Mouse (Mus musculus): ENCODE measurements around the gene Chst15.

The Chst15 gene

DNA sequence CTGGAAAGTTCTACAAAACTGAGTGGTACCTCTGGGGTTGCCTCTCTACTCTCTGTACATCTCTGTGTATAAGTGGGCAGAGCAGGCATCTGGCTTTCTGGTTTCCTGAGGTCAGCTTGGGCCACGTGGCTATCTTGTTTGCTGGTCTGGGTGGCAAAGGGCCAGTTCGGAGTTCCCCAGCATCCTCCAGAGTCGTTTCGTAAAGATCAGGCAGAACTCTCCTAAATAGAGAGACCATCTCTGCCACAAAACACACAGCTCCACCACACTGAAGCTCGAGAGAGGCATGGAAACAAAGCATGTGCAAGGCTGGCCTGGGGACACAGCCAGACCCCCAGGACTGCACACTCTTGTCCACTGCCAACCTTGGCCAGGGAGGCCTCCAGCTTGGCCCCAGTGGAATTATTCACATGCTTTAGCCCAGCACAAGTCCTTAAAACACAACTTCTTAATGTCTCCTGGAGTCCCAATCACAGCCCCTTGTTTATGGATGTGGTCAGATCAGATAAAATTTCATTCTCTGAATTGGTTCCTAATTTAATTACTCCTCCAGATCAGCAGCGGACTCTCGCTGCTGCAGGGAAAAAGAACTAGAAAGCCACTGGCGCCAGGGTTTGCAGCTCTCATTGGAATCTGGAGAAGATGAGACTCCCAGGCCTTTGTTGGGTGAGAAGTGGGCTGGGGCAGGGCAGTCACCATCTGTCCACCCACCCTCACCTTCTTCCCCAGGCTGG is 14.4 kb downstream of the Chst15 start:
- no peak for DNase-seq (ENCODE audit: low spot score)

DNA sequence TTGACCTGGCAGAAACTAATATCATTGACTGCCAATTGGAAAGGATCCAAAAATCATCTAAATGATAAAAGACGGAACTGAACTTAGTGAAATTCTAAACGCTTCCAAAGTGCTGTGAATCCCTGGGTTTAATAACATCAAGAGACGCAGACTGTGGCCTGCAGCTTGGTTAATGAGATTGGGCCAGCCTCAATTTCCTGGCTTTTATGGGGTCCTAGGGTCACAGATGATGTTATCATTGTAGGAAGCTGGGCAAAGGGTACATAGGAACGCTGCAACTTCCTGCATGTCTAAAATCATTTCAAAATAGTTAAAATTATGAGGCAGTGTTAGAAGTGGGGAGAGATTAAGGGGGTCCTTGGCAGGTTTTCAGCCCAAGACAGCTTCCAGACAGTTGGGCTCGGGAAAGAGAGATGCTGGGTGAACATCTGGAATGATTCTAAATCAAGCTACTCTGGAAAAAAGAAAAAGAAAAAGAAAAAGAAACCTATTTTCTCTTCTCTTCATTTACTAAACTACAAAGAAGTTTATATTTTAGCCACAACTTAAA is 17.3 kb downstream of the Chst15 start:
- DNase-seq (ENCODE audit: low spot score) = no peak

DNA sequence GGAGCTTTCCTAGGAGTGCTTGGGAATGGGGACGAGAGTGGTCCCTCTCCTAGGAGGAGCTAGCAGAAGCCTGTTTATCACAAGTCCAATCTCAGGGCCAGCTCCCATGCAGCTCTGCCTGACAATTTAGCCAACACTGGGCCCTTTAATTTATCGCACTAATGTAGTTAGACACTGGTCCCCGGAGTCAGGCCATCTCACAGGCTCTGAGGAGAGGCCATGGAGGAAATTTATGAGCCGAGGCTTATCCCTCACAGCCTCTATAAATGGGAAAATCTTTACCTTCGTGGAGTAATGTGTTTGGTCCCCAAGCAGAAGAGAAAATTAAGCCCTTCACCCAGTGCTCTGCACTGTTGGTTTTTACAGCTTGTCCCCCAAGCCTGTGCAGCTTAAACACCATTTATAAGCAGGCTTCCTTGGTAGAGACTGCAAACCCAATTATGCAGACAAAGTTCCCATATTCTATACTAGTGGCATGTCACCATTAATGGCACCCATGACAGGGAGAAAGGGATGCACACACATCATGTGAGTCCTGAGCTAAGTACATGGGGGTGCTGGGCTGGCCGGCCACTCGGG is 18.5 kb downstream of the Chst15 start:
- no peak for DNase-seq (ENCODE audit: low spot score)

DNA sequence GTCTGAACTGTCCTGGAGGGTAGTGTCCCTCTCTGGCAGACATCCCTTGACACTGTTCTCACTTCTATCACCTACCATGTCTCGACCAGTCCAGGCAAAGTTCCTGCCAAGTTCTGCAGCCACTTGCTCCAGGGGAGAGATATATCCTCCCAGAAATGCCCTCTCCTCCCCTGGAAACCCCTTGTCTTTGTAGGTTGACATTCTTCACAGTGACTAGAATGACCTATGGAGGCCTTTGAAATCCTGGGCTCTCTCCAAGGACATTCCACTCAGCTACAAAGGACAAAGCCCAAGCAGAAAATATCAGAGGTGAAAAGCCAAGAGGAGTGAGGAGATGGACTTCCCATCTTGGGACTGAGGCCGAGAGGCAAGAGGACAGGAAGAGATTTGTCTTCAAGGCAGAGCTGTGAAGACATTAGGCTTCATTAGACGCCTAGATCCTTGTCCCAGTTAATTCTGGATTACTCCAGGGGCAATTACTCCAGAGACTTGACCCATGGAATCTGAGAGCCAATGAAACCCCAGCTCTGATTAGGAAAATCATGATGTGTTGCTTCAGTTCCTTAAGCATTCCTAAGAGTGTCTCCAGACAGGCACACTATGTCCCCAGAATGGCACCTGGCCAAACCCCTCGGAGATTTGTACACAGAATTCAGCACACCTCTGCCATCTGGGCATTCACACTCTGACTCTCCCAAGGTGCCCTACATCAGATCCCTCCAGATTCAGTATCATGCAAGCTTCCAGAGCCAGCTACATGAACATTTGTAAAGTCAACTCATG is 20.2 kb downstream of the Chst15 start:
- no peak for DNase-seq (ENCODE audit: low spot score)

DNA sequence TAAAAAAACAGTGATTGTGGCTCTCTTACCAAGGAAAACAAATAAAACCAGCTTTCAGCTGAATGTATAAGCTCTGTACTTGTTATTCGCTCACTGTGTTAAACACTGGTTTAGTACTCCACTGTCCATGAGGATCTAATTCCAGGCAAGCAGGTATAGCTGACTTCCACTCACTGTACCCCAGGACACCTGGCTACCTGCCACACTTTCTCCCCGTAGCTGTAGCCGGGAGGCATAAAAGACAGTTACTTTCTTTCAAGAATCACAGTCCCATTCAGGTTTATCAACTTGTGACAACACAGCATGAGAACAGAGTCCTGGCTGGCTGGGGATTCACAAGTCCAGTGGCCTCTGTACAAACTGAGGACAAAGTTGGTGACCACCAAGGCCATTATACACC is 20.9 kb downstream of the Chst15 start:
- no peak for DNase-seq (ENCODE audit: low spot score)

DNA sequence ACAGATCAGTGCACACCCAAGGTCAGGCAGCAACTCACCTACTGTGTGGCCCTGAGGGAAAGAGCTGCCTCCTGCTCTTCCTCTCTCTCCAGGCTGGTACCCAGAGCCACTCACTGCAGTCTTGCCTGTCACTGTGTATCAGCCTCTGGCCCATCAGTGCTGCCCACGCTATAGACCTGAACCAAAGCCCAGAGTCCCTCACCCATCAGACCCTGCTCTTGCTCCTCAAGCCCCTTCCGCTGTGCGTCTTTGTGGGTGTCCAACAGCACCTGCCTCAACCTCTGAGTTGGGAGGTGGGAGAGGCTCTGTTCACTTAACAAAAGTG is 29.7 kb downstream of the Chst15 start:
- no peak for DNase-seq (ENCODE audit: low spot score)

DNA sequence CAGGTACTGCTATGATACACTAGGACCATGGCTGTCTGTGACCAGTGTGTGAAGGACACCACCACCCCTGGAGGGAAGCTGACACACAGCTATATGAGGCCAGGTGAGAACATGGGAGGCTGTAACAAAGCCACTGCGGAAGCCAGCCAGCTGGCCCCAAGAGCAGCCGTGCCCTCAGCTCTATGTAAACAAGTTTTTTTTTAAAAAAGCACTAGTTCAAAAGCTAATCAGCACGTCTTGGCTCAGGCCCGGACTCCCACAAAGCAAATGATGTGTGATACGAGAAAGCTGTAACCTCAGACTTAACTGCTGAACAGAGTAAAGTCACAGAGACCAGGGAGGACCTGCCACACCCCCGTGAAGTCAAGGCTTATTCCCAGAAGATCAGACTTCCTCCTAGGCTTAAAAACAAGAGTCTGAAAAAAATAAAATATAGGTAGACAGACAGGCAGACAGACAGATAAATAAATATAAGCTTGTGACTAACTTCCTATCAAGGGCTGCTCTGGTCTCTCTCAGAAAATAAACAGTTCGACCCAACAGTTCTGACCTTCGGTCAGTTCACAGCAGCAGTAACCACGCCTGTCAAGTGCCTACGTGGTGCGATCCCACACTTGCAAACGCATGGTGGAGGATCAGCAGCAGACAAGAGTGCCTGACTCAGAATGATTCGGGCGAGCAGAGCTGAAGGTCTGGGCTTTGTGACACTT is 30.2 kb downstream of the Chst15 start:
- no peak for DNase-seq (ENCODE audit: low spot score)

DNA sequence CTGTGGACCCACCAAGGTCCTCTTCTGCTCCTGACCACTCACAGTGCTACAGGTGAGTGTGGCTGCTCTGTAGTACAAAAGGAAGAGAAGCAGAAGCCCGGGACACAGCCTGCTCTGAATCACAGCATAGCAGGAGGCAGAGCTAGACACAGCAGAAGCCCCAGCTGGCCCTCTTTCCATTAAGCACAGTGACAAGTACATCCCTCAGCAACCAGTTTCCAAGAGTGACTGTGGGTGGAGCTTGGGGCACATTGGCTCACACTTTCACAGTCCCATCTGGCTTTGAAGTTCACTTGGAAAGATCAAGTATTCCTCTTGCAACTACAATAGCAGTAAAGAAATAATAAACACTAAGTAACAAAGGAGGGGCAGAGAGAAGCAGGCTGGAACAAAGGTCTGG is 32.2 kb downstream of the Chst15 start:
- peak; percentile 51 for DNase-seq (ENCODE audit: low spot score)

DNA sequence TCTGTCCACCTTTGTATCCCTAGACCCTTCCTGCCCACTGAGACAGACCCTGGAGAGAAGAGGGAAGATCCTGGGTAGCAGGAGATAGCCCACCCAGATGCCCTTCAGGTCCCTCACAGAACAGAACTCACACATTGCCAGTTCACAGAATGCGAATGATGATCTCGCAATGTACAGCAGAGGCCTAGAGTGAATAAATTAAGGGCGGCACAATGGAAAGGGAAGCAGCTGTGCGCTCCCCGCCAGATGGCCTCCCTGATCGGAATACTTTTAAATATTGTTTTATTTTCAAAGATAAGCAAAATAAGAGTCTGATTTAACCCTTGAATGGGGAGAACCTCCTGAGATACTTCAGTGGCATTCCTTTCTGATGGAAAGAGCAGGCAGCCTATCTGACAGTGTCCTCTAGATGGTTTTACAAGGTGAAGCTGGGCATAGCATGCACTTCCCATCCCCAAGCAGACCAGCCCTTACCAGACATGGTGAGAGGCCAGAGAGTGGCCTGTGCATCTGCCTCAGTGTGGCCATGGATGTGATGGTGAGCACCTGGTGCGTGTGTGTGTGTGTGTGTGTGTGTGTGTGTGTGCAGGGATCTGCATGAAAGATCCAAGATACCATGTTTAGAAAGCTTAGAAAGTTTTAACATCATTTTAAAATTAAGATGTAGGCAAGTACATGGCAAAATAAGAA is 32.8 kb downstream of the Chst15 start:
- DNase-seq (ENCODE audit: low spot score) = no peak

DNA sequence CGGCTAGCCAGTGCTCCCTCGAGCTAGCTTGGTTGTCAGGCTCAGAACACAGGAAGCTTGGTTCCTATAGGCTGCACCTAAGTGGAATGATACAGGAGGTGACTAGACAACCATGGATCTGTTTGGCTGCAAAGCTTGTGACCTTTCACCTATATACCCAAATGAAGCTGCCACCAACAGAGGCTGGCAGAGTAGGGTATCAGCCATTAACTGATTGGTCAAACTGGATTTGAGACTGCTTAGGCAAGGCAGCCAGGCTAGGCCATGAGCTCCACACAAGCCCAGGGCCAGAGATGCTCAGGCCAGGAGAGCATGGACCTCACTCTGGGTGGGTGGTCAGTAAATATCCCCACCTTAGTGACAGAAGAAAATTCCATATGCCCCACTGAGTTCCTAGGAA is 34.5 kb downstream of the Chst15 start:
- no peak for DNase-seq (ENCODE audit: low spot score)

DNA sequence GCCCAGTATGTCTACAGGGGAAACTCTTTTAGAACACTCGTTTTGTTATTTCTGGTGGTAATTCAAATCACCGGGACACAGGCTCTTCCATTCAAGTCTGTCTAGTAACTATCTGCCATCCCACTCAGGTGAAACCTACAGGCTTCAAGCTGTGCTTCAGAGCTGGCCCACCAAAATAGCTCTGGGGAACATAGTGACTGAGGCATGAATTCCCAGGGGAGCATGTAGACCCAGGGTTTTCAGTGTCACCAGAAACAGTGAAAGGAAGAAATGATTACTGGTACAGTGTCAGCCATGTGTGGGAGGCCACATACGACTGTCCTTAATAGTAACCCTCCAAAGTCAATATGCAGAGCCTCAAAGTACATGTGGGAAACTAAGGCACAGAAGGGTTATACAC is 34.9 kb downstream of the Chst15 start:
- no peak for DNase-seq (ENCODE audit: low spot score)

DNA sequence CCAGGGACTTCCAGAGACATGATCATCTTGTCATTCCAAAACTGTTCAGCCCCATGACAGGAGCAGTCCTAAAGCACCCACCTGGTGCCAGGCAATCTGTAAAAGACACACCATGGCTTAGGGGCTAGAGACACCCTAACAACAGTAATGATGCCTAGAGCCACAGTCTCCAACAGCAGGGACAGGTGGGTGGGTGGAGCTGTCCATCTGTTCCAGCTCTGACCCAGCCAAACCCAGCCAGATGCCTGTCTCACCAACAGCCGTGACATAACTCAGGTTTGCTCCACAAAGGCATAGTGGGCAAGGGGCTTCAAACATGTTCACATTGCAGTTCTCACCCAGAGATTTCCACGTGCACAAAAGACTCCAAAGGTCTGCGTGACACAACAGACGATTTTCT is 35.3 kb downstream of the Chst15 start:
- no peak for DNase-seq (ENCODE audit: low spot score)

DNA sequence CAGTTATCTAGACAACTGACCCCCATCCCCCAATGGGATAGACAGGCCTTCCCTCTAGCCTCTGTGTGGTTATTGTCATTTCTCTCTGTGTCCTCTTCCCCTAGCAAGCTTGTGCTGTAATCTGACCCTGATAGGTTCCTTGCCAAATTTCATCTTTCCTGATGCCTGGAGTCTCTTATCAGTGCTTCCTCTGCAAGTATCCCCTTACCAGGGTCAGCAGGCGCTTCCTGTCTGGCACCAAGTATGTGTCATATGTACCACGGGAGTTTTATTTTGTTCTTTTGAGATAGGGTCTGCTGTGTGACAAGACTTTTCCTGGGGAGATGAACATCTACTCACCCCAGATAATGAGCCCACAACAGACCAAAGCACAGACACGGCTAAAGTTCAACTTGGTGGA is 38.4 kb downstream of the Chst15 start:
- DNase-seq (ENCODE audit: low spot score) = no peak

DNA sequence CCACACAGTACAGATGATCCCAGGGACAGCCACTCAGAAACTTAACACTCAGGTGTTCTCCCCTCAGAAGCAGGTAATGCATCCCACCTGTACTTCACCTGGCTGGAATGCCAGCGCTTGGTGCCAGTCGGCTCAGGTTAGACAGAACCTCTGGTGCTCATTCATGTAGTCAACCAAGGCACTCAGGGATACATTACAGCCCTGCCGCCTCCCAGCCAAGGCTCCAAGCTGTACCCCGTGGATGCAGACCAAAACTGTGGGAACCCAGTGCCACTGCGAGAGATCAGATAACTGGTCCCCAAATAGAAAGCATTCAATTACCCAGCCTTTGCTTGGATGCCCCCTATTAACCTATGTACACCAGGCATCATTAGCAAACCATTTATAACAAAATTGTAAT is 40.7 kb downstream of the Chst15 start:
- no peak for DNase-seq (ENCODE audit: low spot score)

DNA sequence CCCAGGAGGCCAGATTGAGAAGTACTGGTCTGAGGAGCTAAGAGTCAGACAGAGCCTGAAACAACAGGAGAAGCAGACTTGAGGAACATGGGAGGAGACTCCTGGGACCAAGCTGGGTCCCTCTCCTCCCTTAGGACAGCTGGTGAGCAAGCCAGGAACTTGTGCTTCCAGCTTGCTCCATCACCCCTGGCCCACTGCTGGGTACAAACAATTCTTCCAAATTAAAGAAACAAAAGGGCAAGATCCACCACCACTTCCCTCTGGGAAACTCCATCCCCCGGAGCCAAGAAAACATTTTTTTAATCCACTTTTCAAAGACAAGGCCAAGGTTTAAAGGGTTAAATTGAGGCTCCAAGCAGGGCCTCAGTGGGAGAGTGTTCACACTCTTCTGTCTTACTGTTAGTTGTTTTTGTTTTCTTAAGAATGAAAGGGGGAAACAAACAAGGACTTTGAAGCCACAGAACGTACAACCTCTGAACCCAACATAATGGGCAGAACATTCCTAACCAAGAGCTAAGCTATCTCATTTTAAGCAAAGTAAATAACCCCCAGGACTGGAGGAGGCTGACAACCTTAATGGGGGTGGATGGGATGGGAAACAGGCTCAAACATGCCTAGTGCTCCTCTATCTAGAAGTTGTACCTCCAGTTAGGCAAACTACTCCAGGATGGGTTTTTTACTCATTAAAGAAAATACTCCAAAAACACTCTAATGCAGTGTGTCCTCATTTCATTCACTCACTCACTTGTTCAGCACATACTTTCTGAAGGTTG is 43.1 kb downstream of the Chst15 start:
- no peak for DNase-seq (ENCODE audit: low spot score)

DNA sequence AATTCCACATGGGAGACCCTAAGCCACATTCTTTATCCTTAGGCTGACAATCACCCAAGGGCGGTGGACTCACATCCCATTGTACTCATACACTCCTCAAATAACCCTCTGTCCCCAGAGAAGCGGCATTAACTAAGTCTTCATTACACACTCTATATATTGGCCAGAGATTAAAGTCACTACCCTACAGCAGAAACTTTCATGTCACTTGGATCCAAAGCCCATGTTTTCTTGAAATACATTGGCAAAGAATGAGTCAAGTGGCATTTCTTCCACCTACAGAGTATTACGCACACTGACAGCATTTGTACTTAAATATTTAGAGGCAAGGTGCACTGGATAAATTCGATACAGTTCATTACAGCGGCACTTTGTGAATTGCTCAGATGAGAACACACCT is 44.0 kb downstream of the Chst15 start:
- no peak for DNase-seq (ENCODE audit: low spot score)

DNA sequence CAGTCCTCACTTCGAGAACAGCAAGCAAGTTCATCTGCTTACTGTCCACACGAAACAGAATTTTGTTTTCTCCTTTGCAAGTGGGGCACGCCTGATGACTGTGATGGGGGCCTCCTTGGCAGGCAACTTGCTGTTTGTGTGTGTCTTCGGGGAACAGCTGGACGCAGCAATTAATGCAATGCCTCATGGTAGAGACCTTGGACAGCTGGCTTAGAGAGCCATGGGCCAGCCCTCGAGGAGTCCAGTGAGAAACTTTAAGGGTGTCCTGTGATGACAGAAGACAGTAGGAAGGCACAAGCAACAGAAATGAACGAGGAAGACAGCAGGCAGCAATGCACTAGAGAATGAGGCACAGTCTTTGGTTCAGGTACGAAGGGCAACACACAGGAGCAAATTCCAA is 46.7 kb downstream of the Chst15 start:
- no peak for DNase-seq (ENCODE audit: low spot score)

DNA sequence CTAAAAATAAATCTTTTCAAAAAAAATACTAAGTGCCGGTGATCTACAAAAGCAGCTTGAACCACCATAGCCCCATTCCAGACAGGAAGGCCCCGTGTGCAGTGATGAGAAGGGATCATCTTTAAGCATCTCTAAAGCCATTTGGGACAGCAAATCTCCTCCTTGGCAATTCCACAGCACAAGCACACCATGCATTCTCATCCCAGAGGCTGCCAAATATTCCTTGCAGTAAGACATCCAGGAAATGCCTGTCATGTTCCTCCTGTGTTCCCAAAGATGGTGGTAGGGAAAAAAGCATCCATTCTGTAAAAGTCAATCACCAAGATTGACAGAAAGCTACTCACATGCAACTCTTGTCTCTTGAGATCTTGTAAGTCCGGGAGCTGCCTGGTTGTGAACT is 47.4 kb downstream of the Chst15 start:
- DNase-seq (ENCODE audit: low spot score) = no peak

DNA sequence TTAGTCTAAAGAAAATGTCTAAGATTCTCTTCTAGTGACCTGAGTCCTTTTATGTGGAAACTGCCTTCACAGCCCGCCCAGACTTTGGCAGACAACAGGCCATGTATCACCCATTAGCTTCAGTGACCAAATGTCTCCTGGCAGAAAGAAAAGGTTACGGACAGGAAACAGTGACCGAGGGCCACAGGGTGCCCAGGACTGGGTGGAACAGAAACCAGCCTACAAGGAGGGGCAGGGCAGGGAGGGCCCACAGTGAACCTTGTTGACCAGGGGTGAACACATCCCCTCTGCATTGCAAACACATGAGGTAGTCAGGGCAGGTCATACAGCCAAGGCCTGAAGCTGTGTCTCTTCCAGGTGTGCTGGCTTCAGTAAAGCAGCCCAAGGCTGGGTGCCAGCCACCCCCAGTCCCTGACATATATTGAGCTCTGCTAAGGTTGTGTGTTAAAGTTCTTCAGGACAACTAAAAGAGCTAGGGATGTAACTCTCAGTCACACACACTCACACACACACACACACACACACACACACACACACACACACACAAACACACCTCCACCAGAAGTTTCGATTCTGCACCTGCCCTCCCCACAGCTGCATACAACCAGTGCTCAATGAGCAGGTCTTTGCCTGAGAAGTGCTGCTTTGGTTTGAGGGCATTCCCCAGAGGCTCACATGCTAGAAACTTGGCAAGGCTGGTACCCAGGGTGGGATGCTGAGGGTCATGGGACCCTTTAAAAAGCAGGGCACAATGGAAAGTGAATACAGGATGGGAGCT is 49.1 kb downstream of the Chst15 start:
- no peak for DNase-seq (ENCODE audit: low spot score)

DNA sequence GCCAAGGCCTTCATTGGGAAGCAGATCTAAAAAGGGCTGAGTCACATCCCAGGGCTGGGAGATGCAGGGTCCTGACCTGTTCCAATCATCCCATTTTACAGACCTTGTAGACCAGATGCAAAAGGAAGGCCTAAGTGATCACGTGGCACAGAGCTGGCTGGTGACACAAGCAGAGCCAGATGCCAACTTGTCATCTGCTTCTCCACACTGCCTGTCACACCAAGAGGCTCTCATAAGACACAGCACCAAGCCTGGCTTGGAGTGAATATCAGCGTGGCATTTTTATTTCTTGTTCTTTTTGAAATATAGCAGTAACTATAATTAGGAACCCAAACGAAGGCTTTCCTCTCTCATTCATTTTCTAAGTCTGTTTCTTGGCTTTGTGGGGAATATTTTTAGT is 52.3 kb downstream of the Chst15 start:
- DNase-seq (ENCODE audit: low spot score) = no peak

All from layer of hippocampus, adult 9-10 months (tissue).